Mouse (Mus musculus) embryonic facial prominence, embryonic 14.5 days (tissue): ENCODE measurements at regions not wholly inside any gene's neighbourhood (a gene's known extent, or its start where the extent isn't known, plus 50 kb on each side); places are given as distances from the start of the nearest gene placed in this dataset.
A peak's percentile ranks its signal among the peaks of the same experiment; 100 is the strongest.
"Not testable (repeated sequence)": the region's sequence is repeated elsewhere in the genome, so short reads cannot be mapped to it uniquely, and the experiment has no call there.

Experiments used
- ATAC-seq: fragments of 200-750 bp; cut with Nextera tagmentation; 2 replicates; pipeline ENCODE4 v1.8.0; 2017; ENCODE audit warnings: low read depth, moderate number of reproducible peaks, moderate TSS enrichment
- DNase-seq: peaks from one replicate; pipeline ENCODE4 v3.0.0-alpha.2; 2015; ENCODE audit warnings: low spot score
- H3K27ac ChIP-seq: fragments of 300-500 bp; sonication (generic); replicated peaks from 2 replicates; pipeline ENCODE4 v1.5.1; 2014; ENCODE audit warnings: low read depth, mild to moderate bottlenecking, low read length, moderate library complexity
- H3K27me3 ChIP-seq: fragments of 300-500 bp; sonication (generic); replicated peaks from 2 replicates; pipeline ENCODE4 v1.6.1; 2014; ENCODE audit warnings: low read length; ENCODE audit not compliant: control insufficient read depth, insufficient read depth
- H3K36me3 ChIP-seq: fragments of 300-500 bp; sonication (generic); 2 replicates; pipeline ENCODE4 v1.6.1; 2014; ENCODE audit warnings: low read length, mixed read lengths; ENCODE audit not compliant: control insufficient read depth, insufficient read depth
- H3K4me1 ChIP-seq: fragments of 300-500 bp; sonication (generic); 2 replicates; pipeline ENCODE4 v1.6.1; 2014; ENCODE audit warnings: antibody characterized with exemption, low read length; ENCODE audit not compliant: control insufficient read depth, insufficient read depth
- H3K4me2 ChIP-seq: fragments of 300-500 bp; sonication (generic); 2 replicates; pipeline ENCODE4 v1.6.1; 2014; ENCODE audit warnings: low read depth, mild to moderate bottlenecking, low read length, moderate library complexity, mixed read lengths
- H3K4me3 ChIP-seq: fragments of 300-500 bp; sonication (generic); 2 replicates; pipeline ENCODE4 v1.5.1; 2014; ENCODE audit warnings: low read depth, mild to moderate bottlenecking, low read length
- H3K9ac ChIP-seq: fragments of 300-500 bp; sonication (generic); 2 replicates; pipeline ENCODE4 v1.6.1; 2014; ENCODE audit warnings: low read depth, mild to moderate bottlenecking, low read length, moderate library complexity, mixed read lengths
- H3K9me3 ChIP-seq: fragments of 300-500 bp; sonication (generic); 2 replicates; pipeline ENCODE4 v1.6.1; 2016; ENCODE audit warnings: low read length; ENCODE audit not compliant: control insufficient read depth
- WGBS: fragments of 180-500 bp; shearing (Covaris S2); extraction: QIAGEN DNeasy Blood & Tissue Kit; methylation state at CpG from one replicate; pipeline ENCODE4 v1.1.7; 2014; 5-methylcytosine and 5-hydroxymethylcytosine counted together

DNA sequence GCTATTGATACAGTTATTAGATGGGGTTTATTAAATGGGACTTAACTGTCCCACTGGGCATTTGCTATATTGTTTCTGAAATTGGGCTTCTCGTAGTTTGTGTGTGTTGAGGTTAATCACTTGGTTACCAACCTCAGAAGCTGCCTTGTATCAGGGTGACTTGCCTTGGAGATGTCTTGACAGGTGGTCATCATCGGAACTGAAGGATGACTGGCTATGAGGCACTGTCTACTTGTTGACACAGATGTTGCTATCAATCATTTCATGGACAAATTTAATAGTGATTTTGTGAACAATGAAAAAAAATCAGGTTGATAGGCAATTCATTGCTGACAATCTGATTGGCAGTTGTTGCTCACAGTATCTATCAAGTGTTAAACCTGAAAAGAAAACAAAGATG, 261.4 kb upstream of the Arhgap42 start:
- ATAC-seq (no peak), DNase-seq (no peak)
- H3K9ac ChIP-seq: no peak overlapping the region

DNA sequence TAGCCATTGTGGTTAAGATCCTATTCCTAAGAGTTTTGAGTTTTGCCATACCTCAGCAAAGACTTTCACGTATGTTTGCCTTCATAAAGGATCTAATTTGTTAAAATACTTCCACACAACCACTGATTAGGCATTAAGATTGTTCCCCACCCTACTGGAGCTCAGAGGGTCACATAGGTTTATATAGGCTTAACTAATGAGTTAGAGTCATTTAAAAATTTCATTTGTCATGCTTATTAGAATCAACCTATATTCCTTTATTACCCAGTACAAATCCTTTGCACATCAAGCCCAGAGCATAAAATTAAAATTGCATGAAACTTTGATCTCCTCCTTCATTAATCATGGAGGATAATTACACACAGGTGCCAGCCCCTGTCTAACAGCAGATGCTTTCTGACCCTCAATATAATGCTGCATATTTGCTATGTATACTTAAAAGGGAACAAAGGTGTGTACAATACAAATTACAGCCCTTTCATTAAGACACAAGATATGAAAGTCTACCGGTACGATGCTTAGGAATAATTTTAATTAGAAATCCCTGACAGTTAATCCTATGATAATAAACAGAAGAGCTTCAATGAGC, 254.8 kb upstream of the Arhgap42 start:
- 66% methylated on average over 3 of the region's 3 CpGs for WGBS
- ATAC-seq (no peak), DNase-seq (no peak)
- no peak overlapping the region for H3K9ac ChIP-seq
- H3K9me3 ChIP-seq: no peaks in the 10 kb centered on the region
- no peaks in the 10 kb centered on the region for H3K4me1 ChIP-seq
- H3K4me3 ChIP-seq: no peak overlapping the region
- H3K36me3 ChIP-seq: no peaks in the 10 kb centered on the region
- no peak overlapping the region for H3K27ac ChIP-seq
- no peak overlapping the region for H3K4me2 ChIP-seq
- H3K27me3 ChIP-seq: no peaks in the 10 kb centered on the region

More for the DNA sequence above, 261.4 kb upstream of the Arhgap42 start:
- H3K9me3 ChIP-seq: no peaks in the 10 kb centered on the region
- no peaks in the 10 kb centered on the region for H3K27me3 ChIP-seq
- no peak overlapping the region for H3K27ac ChIP-seq
- no peak overlapping the region for H3K4me2 ChIP-seq
- WGBS: 73% methylated on average over 2 of the region's 2 CpGs
- no peaks in the 10 kb centered on the region for H3K4me1 ChIP-seq
- H3K4me3 ChIP-seq: no peak overlapping the region
- H3K36me3 ChIP-seq: no peaks in the 10 kb centered on the region

DNA sequence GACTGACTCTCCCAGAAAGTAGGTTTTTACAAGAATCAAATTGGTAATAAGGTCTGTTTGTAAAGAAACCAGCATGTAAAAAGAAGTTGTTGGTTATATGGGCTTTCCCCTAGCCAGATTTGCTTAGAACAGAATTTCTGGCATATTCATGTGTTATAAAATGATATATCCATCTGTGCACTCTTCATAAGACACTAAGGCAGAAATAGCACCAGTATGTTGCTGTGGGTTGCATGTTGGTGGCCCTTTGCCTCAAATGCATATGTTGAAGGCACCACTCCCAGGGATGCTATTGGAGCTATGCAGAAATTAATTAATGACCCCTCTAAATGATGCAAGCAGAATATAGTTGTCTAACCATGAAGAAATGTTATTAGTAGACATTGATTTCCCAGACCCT, 238.2 kb upstream of the Arhgap42 start:
- ATAC-seq: no peak
- Histone ChIP-seq H3K4me1 (no peaks in the 10 kb centered on the region), H3K4me3 (no peak overlapping the region), H3K27me3 (no peaks in the 10 kb centered on the region), H3K9ac (no peak overlapping the region), H3K9me3 (no peaks in the 10 kb centered on the region), H3K4me2 (no peak overlapping the region), H3K27ac (no peak overlapping the region), H3K36me3 (no peaks in the 10 kb centered on the region)
- no peak for DNase-seq

DNA sequence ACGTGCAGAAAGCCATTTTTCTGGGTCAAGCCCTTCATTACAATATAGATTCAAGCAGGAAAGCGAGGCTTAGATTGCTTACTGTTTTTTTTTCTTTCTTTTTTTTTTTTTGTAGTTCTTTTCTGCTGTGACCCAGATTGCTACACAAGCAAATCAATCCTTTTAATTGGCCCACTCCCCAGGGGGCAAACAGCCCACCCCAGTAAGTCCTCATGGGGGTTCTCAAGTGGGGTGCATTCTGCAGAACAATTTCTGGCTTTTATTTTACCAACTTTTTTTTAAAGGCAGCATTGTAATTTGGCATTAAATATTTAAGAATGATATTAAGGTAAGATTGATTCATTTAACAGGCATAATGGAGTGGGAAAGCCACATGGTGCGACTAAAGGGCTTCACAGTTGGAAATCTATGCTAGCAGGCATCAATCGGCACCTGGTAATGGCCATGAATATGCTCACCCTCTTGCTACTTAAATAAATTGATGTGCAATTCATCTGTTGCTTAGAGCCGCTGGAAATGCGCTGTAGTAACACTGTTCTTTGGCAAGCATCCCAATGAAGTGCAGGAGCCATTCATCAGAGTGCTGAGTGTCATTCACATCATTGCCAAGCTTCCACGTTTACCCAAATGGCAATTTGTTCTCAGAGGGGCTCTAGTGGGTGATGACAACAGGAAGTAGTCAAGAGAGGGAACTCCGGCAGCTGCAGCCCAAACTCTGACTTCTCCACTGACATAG, 236.3 kb upstream of the Arhgap42 start:
- Histone ChIP-seq H3K36me3 (no peaks in the 10 kb centered on the region), H3K4me1 (no peaks in the 10 kb centered on the region), H3K27me3 (no peaks in the 10 kb centered on the region), H3K9me3 (no peaks in the 10 kb centered on the region), H3K27ac (no peak overlapping the region), H3K9ac (no peak overlapping the region), H3K4me3 (no peak overlapping the region), H3K4me2 (no peak overlapping the region)
- WGBS: 52% methylated on average over 8 of the region's 8 CpGs
- no peak for ATAC-seq
- DNase-seq: peak; percentile 10

DNA sequence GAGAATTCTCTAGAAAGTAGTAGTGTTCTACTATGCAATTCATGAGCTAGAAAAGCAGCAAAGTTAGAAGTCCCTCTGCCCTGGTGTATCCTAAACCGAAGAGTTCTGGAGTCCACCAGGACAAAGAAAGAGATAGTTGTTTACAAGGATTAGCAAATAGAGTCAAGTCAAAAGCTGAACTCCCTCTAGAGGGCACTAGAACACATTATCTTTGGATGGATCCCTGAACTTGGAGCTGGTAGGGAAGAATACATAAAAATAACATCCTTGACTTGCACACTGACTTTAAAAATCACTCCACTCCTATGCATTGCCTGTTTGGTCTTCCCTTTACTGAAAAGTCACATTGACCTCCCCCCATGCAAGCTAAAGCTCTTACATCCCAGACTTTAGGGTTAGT, 205.3 kb upstream of the Arhgap42 start:
- Histone ChIP-seq H3K36me3 (no peaks in the 10 kb centered on the region), H3K27me3 (no peaks in the 10 kb centered on the region), H3K4me1 (no peaks in the 10 kb centered on the region), H3K4me2 (no peak overlapping the region), H3K9ac (no peak overlapping the region), H3K9me3 (0 out of 2 replicates have a peak, but pooled peaks cover 5% of the 10 kb centered on the region), H3K27ac (no peak overlapping the region), H3K4me3 (no peak overlapping the region)
- WGBS: 83% methylated on average over 1 of the region's 1 CpGs
- no peak for DNase-seq
- no peak for ATAC-seq

DNA sequence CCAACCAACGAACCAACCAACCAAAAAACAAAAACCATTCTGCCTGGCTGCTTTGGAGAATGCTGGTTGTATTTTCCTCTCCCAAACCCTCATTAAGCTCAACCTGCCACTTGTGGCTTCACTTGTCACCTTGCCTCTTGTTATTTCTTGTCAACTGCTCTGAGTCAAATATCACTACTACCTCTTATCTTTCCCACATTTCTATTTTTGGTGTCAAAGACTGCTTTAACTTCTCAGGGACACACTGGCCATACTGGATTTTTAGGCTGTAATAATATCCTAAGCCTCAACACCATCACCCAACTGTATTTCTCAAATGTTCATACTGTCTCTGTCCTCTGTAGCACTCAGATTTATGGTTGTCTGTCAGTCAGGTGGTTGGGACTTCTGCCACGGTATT, 181.4 kb upstream of the Arhgap42 start:
- no peak overlapping the region for H3K27ac ChIP-seq
- no peaks in the 10 kb centered on the region for H3K4me1 ChIP-seq
- no peak overlapping the region for H3K4me2 ChIP-seq
- ATAC-seq (no peak), DNase-seq (no peak)
- H3K4me3 ChIP-seq: no peak overlapping the region
- H3K9me3 ChIP-seq: no peaks in the 10 kb centered on the region
- no peak overlapping the region for H3K9ac ChIP-seq
- H3K27me3 ChIP-seq: no peaks in the 10 kb centered on the region
- H3K36me3 ChIP-seq: no peaks in the 10 kb centered on the region
- WGBS: 80% methylated on average over 2 of the region's 2 CpGs

DNA sequence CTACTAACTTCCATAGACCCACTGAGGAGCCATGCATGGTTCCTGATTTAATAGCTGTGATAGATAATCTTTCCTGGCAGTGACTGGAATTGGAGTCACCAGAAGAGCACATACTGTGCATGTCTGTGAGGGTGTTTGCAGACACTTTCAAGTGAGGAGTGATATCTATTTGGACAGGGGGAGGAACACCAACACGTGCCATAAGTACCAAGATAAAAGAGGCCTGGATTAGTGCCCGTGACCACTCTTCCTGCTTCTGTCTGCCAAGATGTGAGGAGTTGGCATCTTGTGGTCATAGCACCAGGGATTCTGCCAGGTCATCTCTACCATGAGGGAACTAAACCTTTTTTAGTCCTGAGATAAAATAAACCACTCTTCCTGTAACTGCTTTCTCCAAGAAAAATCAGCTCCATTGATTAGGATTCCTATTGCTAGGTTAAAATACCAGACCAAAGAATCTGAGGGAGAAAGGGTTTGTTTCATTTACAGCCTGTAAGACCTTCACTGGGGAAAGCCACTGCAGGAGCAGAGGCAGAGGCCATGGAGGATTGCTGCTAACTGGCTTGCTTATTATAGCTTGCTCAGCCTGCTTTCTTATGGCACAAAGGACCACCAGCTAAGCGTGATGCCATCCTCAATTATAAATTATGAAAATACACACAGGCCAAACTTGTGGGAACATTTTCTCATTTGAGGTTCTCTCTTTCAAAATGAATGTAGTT, 173.7 kb upstream of the Arhgap42 start:
- H3K9ac ChIP-seq: no peak overlapping the region
- no peak overlapping the region for H3K4me3 ChIP-seq
- WGBS: 63% methylated on average over 3 of the region's 3 CpGs
- no peaks in the 10 kb centered on the region for H3K4me1 ChIP-seq
- DNase-seq (peak; percentile 2), ATAC-seq (no peak)
- no peaks in the 10 kb centered on the region for H3K9me3 ChIP-seq
- no peak overlapping the region for H3K27ac ChIP-seq
- H3K36me3 ChIP-seq: no peaks in the 10 kb centered on the region
- H3K4me2 ChIP-seq: no peak overlapping the region
- no peaks in the 10 kb centered on the region for H3K27me3 ChIP-seq

DNA sequence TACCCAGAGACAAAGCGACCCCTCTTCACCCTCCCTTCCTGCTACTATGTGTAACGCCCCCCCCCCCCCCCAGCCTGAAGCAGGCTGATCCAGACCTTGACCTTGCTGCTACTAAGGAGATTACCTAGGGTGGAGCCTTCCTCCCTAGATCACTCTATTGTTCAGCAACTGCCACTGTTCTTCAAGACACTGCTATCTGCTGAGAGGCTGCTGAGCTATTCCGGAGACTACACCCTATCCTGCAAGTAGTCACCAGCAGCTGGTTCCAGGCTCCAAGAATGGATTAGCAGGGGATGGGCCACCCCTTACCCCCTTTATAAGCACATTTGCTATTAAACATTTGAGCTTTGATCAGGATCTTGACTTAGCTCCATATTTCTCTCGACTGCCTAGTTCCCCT, 155.3 kb upstream of the Arhgap42 start:
- H3K9ac ChIP-seq, H3K4me2 ChIP-seq, DNase-seq, H3K4me3 ChIP-seq, H3K4me1 ChIP-seq, ATAC-seq, H3K36me3 ChIP-seq, H3K27me3 ChIP-seq, H3K9me3 ChIP-seq, H3K27ac ChIP-seq: not testable (repeated sequence)
- WGBS: 96% methylated on average over 3 of the region's 4 CpGs
